8 mouse cellular contexts compared by ENCODE assay signal in genomic region chrX:169991128-169991873, GRCm38 (mm10). TPM values are rescaled to one million over a fixed set of nuclear protein-coding genes. Genes with fewer than 3 reads are reported as not detected.
A peak's percentile ranks its signal among the peaks of the same experiment; 100 is the strongest.
DNase-seq lines count a peak whose midpoint lies in the region; ATAC-seq and TF ChIP-seq lines count a peak whose summit lies in the region.
"Not testable (repeated sequence)": the region's sequence is repeated elsewhere in the genome, so short reads cannot be mapped to it uniquely, and the experiment has no call there.

No protein-coding gene starts in this region.

- not testable (repeated sequence) for TF ChIP-seq EP300 in CH12.LX (IDR thresholded peaks at IDR 0.05; ENCODE audit: low read length)

- H3K9ac ChIP-seq in CH12.LX (ENCODE audit: insufficient read depth, low read depth), result peak overlapping the region; percentile 44
- not testable (repeated sequence) for H3K9ac ChIP-seq in forebrain, embryonic 15.5 days (replicated peaks); liver, embryonic 15.5 days; stomach, embryonic 14.5 days (replicated peaks; ENCODE audit: low read depth, low read length)

- H3K4me2 ChIP-seq in CH12.LX (ENCODE audit: insufficient read depth, low read depth, poor library complexity, severe bottlenecking), result peak overlapping the region; percentile 82
- not testable (repeated sequence) for H3K4me2 ChIP-seq in forebrain, embryonic 15.5 days (replicated peaks); stomach, embryonic 14.5 days (replicated peaks; ENCODE audit: low read depth, low read length)
- H3K4me2 ChIP-seq in liver, embryonic 15.5 days, result peak overlapping the region; percentile 51

- dilution Hi-C loops in CH12.LX (cut with MboI; ENCODE audit: extremely low pct_ligation_motif_present, extremely low pct_unique_long_range_greater_than_20kb, low sequenced_read_pairs), result not testable (repeated sequence)

- peak; percentile 99 for DNase-seq in CH12.LX (ENCODE audit: extremely low read depth)
- peak; percentile 100 for DNase-seq in c-Kit-positive CD71-negative TER-119-negative erythroid progenitor cells, embryonic 14.5 days (ENCODE audit: low read depth)
- peak; percentile 99 to 100 for DNase-seq in heart, postnatal 10 days
- DNase-seq in kidney, postnatal 4 days, result peak; percentile 98 to 99
- peak; percentile 100 for DNase-seq in naive thymus-derived CD4-positive, alpha-beta T cell, adult 2 months (ENCODE audit: low read depth)

- H3K4me3 ChIP-seq in CH12.LX (replicated peaks in 1 of 3; ENCODE audit: low read depth in 2 of 3, low read length in 2 of 3, poor library complexity in 1 of 3), result peak overlapping the region; percentile 41 to 89 (median 59)
- H3K4me3 ChIP-seq in forebrain, embryonic 15.5 days, result peak overlapping the region; percentile 23
- H3K4me3 ChIP-seq in liver, embryonic 15.5 days (replicated peaks); stomach, embryonic 14.5 days (ENCODE audit: low read depth, low read length): not testable (repeated sequence)

- intact Hi-C loops in heart, postnatal 10 days (cut with DNase I), result loop anchor here (1.0 kb wide), 1 partner anchor 8 kb away; no protein-coding TSS in a partner anchor

- peak overlapping the region; percentile 89 for H3K27ac ChIP-seq in CH12.LX (ENCODE audit: insufficient read depth, low read depth)
- H3K27ac ChIP-seq in forebrain, embryonic 15.5 days (replicated peaks); liver, embryonic 15.5 days (replicated peaks); stomach, embryonic 14.5 days (ENCODE audit: low read length): not testable (repeated sequence)

- peaks cover 20 to 31% of the 10 kb centered on the region in 2 experiments for H3K36me3 ChIP-seq in CH12.LX (replicated peaks in 1 of 2; ENCODE audit: control insufficient read depth in 1 of 2, insufficient read depth in 1 of 2, low read length in 1 of 2)
- H3K36me3 ChIP-seq in forebrain, embryonic 15.5 days, result peaks cover 24% of the 10 kb centered on the region
- H3K36me3 ChIP-seq in liver, embryonic 15.5 days (replicated peaks), result peaks cover 29% of the 10 kb centered on the region
- H3K36me3 ChIP-seq in stomach, embryonic 14.5 days (ENCODE audit: control insufficient read depth, insufficient read depth, low read length), result peaks cover 30% of the 10 kb centered on the region

- H3K9me3 ChIP-seq in CH12.LX (replicated peaks; ENCODE audit: low read length), result peaks cover 37% of the 10 kb centered on the region
- H3K9me3 ChIP-seq in forebrain, embryonic 15.5 days, result peaks cover 16% of the 10 kb centered on the region
- H3K9me3 ChIP-seq in liver, embryonic 15.5 days (replicated peaks), result peaks cover 28% of the 10 kb centered on the region
- peaks cover 69% of the 10 kb centered on the region for H3K9me3 ChIP-seq in stomach, embryonic 14.5 days (ENCODE audit: control insufficient read depth, low read depth, low read length)

- TF ChIP-seq POLR2A in CH12.LX (IDR thresholded peaks at IDR 0.05; ENCODE audit: low read depth, low read length), result not testable (repeated sequence)

- H3K79me2 ChIP-seq in CH12.LX (replicated peaks; ENCODE audit: control insufficient read depth, extremely low read depth, insufficient read depth, poor library complexity, severe bottlenecking), result not testable (repeated sequence)

- H3K4me1 ChIP-seq in CH12.LX (ENCODE audit: control insufficient read depth in 1 of 2, insufficient read depth in 2 of 2), result peaks cover 17 to 29% of the 10 kb centered on the region in 2 experiments
- H3K4me1 ChIP-seq in forebrain, embryonic 15.5 days; liver, embryonic 15.5 days (replicated peaks); stomach, embryonic 14.5 days (ENCODE audit: control insufficient read depth, insufficient read depth, low read length): not testable (repeated sequence)

- not testable (repeated sequence) for ATAC-seq in forebrain, embryonic 15.5 days (replicated peaks)
- peak; percentile 13; the same call in 1 of the 2 replicates for ATAC-seq in liver, embryonic 15.5 days (ENCODE audit: insufficient read depth)
- ATAC-seq in stomach, embryonic 14.5 days (ENCODE audit: insufficient number of reproducible peaks, insufficient read depth, low FRiP score, low read depth), result peak; percentile 33; the same call in 1 of the 2 replicates

- TF ChIP-seq RAD21 in CH12.LX (IDR thresholded peaks at IDR 0.05; ENCODE audit: low read depth, low read length), result not testable (repeated sequence)

- not testable (repeated sequence) for TF ChIP-seq CTCF in CH12.LX (conservative IDR thresholded peaks at IDR 0.05 in 1 of 2, IDR thresholded peaks at IDR 0.05 in 1 of 2; ENCODE audit: low read depth in 2 of 2, low read length in 2 of 2)

- in situ Hi-C loops in CH12.LX (cut with MboI; ENCODE audit: low pct_ligation_motif_present, low pct_unique_long_range_greater_than_20kb, low sequenced_read_pairs), result not testable (repeated sequence)

- H3K27me3 ChIP-seq in CH12.LX (replicated peaks); forebrain, embryonic 15.5 days; liver, embryonic 15.5 days; stomach, embryonic 14.5 days (ENCODE audit: control insufficient read depth, insufficient read depth, low read length): not testable (repeated sequence)

- WGBS in forebrain, embryonic 15.5 days, result 16% methylated on average over 13 of the region's 28 CpGs
- WGBS in liver, embryonic 15.5 days (ENCODE audit: insufficient replicate concordance), result 13% methylated on average over 15 of the region's 28 CpGs
- 40% methylated on average over 28 of the region's 28 CpGs for WGBS in stomach, embryonic 14.5 days

RNA-seq across cellular contexts. Expression of gene Gm21887, which starts 18.2 kb away (rescaled TPM):
- total RNA-seq in CH12.LX (2012; rRNA removed) (288 and 398 TPM in 2 replicates), CH12.LX (2014; rRNA removed) (60.4 and 62.0 TPM in 2 replicates)
- polyA plus RNA-seq in CH12.LX (2012; ENCODE audit: insufficient read length, low read depth), result 606 and 724 TPM in 2 replicates
- 189 and 242 TPM in 2 replicates for polyA plus RNA-seq in forebrain, embryonic 15.5 days (2015; fragmentation: Nextera tagmentation; extraction: Ambion mirVana)
- total RNA-seq in heart, postnatal 10 days (2021), result 10 to 100 TPM; 58.4 to 63.1 TPM
- polyA plus RNA-seq in liver, embryonic 15.5 days (2015; fragmentation: Nextera tagmentation; extraction: Ambion mirVana), result 66.4 and 85.9 TPM in 2 replicates
- 236 and 294 TPM in 2 replicates for polyA plus RNA-seq in stomach, embryonic 14.5 days (2014; fragmentation: Nextera tagmentation; extraction: Ambion mirVana)
